Mouse (Mus musculus) adrenal gland, postnatal 4 days (tissue): Measurements from ENCODE around the gene Tppp2. TPM values are rescaled to one million over a fixed set of nuclear protein-coding genes. Genes with fewer than 3 reads are reported as not detected.

Experiments
- DNase-seq, 2 experiments: peaks; one replicate each; pipeline ENCODE4 v3.0.0; 2021 to 2022; ENCODE audit warnings: low spot score in 2 of 2, mixed read lengths in 2 of 2
- long read RNA-seq, 2 experiments: library from polyadenylated mRNA; stranded (forward); transcript quantifications; one replicate each; pipeline ENCODE4 v2.0.0; 2021
- total RNA-seq, 2 experiments: library from RNA; stranded (reverse); gene quantifications; 2 replicates each; pipeline ENCODE4 v1.2.3; 2021

The Tppp2 gene
- not detected for total RNA-seq
- long read RNA-seq, experiment 1, result 0 reads
- long read RNA-seq, experiment 2, result 0 reads

DNA sequence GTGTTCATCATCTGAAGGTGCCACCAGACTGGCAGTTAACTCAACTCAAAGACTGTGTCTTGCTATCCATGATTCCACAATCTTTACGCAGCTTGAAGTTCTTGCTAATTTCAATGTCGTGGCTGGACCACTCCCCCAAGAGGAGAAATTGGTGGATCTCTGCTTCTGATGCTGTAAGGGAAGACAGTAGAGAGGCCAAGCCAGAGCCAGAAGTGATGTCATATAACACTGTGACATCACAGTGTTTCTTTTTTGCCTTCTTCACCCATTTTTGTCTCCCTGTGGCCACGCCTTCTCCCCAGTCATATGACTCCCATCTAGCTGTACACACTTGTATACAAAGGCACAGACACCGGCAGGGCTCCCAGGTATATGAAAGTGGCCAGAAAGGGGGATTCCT is at the start of gene Tppp2:
TSS of gene Tppp2 (plus strand) at position 301 of the 400 bp plus-strand sequence.
- DNase-seq, result no peak

DNA sequence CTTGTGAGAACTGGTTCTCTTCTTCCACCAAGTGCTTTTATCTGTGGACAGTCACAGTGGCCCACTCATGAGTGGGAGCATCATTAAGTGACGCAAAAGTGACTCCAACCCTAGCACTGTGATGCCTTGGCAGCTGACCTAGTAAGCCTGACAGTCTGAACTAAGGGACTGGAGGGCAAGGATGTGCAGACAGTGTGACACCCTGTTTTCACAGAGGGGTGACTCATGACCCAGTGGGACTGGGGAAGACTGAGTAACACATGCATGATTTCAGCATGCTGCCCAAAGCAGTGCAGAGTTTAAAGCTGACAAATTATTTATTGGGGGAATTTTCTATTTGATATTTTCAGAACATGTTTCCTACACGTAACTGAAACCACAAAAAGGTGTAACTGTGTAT is 47.5 kb upstream of the Tppp2 start:
- DNase-seq, result no peak

DNA sequence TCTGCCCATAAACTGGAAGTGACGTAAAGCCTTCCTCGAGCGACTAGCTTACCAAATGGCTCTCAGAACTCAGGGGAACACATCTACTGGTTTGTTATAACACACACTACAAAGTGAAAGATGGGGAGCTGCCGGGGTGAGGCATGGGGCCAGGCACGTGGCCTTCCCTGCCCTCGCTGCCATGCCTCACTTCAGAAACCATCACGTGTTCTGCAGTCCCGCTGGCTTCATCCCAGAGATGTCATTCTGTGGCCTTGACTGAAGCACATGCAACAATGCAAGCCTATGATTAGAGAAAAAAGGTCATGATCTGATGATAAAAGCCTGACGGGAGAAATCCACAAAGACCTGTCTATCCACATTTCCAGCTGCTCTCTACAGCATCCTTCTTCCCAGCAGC is 46.5 kb upstream of the Tppp2 start:
- no peak for DNase-seq

DNA sequence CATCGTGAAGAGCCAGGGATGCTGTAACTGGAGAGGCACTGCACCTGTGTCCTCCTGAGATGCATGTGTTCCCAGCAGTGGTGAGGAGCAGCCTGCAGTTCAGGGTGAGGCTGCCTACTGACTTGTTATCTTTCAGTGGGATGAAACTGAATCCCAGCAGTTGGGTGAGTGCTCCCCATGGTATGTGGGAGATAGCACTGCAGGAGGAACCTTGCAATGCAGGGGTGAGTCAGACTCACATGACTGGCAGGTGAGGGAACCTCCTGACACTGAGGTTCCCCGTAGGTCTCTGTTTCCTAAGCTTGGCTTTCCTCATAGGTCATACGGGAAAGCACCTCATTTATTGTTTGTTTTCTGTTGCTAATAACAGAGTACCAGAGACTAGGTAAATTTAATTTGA is 40.7 kb upstream of the Tppp2 start:
- no peak for DNase-seq

DNA sequence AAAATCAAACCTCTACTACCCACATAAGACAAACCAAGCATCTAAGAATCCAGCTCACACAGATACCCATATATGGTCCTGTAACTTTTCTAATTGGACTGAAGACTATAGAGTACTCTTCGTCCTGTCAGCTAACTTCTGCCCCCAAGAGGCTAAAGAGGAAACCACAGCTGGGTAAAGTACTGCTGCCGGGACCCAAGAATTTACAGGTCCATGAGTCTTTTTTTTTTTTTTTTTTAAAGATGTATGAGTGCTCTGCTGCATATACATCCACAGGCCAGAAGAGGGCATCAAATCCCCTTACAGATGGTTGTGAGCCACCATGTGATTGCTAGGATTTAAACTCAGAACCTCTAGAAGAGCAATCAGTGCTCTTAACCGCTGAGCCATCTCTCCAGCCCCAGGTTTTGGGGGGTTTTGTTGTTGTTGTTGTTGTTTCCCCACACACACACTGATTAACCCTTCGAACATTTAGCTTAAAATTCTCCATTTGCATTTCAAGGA is 34.6 kb upstream of the Tppp2 start:
- peak in 1 of 2 experiments; percentile 54 for DNase-seq

DNA sequence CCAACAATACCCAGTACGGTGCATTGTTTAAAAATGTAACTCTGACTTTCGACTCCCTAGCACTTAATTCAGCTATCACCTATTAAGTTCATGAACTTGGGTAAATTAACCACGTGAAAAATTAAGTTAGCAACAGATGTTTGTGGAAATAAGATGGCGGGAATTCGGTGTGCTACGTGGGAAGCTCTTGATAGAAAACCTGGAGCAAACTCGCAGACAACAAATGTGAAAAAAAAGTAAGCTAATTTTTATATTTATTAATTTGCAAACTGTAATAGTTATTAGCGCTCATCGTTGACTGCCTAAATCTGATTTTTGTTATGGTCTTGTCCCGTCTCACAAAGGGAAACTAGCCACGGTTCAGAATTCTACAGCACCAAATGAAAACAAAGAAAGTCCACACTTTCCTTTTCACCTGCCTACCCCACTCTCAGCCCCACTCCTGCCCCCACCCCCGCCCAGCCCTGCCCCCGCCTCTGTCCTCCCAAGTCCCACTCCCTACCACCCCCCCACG is 34.1 kb upstream of the Tppp2 start:
- no peak for DNase-seq

DNA sequence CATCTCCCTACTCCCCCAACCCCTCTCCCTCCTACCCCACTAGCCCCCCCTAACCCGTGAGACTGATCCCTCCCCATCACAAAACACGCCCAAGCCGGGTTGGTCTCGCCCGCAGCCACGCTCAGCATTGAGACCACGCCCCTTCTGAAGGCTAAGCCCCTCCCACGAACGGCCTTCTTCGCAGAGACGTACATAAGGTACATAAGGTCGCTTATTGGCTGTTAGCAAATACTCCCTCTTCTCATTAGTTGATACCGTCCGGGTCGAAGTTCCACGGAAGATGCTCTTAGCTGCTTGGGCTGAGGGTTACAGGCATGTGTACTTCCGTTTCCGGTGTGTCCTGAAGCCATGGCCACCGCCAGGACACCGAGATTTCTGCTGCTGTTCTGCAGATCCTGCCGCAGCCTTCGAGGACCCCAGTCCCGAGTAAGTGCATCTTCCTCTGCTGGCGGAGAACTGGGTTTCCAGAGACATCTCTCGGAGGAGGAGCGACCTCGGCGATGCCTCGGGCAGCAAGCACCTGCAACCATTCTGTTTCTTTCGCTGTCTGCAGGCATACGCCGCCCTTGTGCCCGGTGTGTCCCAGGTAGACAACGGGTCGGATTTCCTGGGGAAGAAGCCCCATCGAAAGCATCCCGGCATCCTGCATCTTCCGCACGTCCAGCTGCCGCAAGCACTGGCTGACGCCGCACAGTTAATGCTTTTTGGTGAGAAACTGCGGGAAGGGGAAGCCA is 33.5 kb upstream of the Tppp2 start, which contains the start of gene Mettl17:
TSS of gene Mettl17 (plus strand) at position 245 of the 734 bp plus-strand sequence.
- peak; percentile 74 to 88 for DNase-seq

DNA sequence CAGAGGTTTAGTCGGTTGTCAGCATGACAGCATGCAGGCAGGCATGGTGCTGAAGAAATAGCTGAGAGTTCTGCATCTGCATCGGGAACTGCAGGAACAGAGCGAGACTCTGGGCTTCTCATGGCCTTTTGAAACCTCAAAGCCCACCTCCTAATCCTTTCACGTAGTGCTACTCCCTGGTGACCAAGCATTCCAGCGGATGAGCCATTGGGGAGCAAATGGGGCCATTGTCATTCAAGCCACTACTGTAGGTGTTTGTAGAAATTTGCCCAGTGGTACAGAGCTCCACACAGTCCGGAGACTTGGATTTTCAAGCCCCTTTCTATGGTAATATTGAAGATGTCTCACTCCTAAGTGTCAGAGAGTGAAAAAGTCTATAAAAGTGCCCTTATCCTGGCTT is 32.2 kb upstream of the Tppp2 start:
- DNase-seq, result no peak

DNA sequence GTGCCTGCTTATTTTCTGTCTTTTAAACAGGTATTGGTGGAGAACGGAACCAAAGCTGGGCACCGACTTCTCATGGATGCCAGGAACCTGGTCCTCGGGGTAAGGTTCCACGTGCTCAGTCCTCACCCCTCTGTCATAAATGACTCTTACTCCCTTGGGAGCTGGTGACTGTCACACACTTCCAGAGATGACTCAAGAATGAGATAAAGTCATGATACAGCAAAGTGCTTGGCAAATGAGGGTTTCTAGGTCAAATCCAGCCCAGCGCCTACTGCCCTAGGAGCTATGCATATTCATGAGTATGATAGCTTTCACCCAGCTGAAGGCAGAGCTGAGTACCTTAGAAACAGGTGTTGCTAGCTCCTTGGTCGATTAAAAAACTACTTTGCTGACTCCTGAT is 28.4 kb upstream of the Tppp2 start:
- DNase-seq, result no peak

DNA sequence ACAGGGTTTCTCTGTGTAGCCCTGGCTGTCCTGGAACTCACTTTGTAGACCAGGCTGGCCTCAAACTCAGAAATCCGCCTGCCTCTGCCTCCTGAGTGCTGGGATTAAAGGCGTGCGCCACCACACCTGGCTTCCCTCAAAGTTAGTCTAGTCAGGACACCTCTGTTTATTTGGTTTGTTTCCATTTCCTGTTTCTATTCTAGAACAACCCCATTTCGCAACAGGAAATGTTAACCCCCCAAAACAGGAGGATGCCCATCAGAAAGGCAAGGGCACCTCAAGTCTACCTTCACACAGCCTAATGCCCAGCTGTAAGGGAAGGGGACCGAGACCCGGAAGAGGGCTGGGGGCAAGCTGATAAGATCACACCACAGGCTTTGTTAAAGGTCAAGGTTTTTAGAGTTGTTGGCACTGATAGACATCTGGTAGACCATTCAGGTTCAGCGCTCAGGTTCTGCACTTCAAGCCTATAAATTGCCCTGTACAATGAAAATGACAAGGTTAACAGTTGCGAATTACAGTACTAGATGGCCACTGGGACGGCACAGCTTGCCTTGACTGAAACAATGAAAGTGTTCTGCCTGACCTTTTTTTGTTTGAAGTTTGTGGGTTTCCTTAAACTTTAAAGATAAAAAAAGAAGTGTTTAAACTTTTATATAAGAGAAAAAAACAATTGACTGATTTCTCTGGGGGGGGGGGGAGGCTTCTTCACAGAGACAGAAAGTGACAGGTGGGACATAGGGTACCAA is 25.9 kb upstream of the Tppp2 start, which contains the start of gene Slc39a2:
TSS of gene Slc39a2 (plus strand) at position 699 of the 749 bp plus-strand sequence.
- DNase-seq, result no peak

DNA sequence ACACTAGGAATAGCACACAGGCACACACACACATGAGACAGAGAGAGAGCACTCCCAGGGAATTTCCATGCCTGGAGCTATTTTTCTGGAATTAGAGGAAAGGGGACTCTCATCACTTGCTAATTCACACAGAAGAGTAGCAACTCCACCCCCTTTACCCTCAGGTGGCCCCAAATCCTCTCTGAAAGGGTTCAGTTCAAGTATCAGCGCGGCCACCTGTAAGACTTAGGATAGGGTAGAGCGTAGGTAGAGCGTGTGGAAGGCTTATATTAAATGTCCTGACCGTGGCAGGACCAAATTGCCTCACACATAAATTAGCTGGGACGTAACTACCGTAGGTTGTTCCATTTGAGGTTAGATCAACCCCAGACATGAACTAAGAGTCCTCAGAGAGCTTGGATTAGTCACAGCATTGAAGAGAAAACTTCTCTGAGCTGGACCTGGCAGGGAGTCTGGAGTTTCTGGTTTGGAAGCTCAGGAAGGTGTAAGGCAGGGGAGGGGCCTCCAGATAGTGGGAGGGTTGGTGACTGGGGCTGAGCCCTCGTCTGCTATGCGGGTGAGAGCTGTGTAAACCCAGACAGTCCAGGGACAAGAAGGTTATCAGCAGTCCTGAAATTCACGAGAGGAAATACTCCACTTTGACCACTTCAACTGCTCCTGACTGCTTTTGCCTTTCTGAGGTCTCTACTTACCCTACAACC is 25.0 kb upstream of the Tppp2 start:
- DNase-seq, result no peak

DNA sequence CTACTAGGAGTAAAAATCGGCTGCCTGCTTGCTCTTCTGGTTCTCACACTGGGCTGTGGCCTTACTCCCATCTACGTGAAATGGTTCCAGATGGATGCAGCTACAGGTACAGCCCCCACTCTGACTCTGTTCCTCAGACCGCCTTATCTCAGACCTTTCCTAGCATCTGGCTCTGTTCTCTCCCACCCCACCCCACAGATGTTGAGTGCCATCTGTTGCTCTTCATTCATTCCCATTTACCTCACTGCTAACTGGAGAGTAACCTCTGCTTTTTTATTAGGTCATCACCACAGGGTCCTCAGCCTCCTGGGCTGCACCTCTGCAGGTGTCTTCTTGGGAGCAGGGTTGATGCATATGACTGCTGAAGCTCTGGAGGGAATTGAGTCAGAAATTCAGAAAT is 24.4 kb upstream of the Tppp2 start:
- no peak for DNase-seq

DNA sequence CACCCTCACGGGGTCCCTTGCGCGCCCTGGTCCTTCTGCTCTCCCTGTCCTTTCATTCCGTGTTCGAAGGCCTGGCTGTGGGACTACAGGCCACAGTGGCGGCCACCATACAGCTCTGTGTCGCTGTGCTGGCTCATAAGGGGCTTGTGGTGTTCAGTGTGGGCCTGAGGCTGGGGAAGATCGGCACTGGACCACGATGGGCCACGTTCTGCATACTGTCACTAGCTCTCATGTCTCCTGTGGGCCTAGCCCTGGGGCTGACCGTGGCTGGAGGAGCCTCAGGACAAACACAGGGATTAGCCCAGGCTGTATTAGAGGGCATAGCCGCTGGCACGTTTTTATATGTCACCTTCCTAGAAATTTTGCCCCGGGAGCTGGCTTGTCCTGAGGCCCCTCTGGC is 23.2 kb upstream of the Tppp2 start:
- DNase-seq, result no peak

DNA sequence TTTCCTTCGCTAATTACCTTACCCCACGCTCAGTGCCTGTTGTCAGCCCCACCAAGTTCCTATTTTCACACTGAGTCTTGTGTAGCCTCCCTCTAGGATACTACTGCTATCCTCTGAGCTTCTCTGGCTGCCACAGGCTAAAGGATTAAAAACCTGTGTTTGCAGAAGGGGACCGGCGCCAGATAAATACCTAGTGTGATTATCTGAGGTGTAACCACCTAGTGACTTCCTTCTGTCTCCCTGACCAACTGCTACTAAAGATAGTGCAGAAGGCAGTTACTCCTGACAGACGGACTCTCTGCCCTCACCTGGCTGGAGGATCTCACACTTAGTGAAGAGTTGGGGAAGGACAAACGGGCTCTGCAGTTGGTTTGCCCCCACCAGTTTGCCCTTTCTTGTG is 22.2 kb upstream of the Tppp2 start:
- DNase-seq, result no peak

DNA sequence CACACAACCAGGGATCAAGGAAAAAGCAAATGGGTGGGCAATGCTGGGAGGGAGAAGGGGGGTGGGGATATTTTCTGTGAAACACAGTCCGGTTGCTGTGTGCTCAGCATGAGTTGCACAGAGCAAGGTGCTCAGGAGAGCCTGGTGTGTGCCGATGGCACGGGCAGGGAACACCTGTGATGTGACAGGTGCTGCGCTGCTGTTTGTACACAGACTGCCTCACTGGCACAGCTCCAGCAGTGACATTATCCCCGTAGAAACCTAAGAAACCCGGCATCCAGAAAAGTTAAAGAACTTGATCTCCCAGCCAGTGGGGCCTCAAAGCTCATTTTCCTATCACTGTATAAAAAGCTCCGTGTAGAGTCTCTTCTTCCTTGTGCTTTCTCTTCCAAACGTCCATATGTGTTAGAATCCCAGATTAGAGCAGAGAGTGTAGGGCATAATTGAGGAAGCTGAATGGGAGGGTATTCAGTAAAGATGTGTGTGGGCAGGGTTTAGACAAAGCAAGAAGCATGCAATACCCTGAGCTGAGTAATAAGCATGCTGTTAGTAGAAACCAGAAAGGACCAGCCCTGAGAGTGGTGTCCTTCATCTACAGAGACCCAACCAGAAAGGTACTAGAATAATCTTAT is 21.6 kb upstream of the Tppp2 start:
- no peak for DNase-seq

DNA sequence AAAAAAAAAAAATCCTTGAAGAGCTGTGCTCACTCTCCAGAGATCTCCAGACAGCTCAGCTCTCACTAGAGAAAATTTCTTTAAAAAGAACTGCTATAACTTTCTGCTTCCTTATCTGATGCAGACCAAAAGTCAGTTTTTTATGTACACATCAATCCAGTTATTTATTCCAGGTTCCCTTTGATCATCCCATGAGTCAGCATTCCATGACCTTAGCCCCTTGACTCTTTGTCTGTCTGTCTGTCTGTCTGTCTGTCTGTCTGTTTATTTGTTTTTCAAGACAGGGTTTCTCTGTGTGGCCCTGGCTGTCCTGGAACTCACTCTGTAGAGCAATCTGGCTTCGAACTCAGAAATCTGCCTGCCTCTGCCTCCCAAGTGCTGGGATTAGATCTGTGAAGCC is 18.9 kb upstream of the Tppp2 start:
- DNase-seq, result no peak

DNA sequence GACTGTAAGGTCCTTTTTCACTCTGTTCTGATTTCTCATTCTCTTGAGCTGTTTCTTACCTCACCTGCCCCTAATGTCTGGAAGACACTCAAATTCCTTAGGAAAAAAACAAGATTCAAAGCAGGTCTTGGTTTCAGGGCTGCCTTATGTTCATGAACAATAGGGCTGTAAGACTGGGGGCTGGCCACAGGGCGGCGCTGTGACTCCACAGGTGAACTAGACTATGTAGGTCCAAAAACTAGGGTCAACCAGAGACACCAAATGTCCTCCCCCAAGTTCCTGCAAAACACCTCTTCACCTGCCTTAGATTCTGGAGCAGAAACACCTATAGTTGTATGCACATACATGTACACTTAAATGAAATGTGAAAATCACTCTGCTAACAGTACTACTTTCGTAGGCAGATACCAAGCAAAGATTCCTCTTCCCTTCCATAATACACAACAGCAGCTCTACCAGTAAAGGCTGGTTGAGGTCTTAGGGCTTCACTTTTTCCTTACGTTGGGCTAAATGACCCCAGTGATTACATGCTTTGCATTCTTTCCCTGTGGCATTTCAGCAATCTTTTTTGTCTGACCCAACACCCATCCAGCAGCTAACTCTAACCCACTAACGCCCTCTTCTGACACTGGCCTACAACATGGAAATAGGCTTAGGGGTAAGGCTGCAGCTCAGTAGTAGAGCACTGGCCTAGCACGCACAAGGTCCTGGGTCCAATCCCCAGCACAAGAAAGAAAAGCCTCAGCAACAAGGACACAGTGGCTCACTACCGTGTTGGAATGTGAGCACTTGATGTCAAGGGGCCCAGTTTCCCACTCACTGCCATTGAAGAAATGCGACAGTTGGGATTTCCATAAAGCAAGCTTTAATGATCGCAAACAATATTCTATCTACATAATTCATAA is 15.2 kb upstream of the Tppp2 start:
- DNase-seq, result peak; percentile 50 to 63

DNA sequence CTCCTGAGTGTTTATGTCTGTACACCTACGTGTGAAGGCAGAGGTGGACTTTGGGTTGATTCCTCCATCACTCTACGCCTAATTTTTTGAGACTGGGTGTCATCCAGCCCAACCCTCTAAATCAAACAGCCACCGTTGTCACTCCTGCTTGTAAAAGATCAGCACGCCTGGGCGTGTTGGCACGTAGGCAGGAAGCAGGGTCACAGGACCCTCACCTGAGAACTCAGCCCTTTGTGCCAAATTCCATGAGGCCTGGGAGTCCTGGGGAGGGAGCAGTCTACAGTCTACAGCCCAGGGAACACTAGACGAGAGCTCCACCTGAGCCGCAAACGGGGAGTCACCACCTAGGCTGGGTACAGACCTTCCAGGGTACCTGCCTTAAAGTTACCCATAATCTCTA is 14.4 kb upstream of the Tppp2 start:
- no peak for DNase-seq

DNA sequence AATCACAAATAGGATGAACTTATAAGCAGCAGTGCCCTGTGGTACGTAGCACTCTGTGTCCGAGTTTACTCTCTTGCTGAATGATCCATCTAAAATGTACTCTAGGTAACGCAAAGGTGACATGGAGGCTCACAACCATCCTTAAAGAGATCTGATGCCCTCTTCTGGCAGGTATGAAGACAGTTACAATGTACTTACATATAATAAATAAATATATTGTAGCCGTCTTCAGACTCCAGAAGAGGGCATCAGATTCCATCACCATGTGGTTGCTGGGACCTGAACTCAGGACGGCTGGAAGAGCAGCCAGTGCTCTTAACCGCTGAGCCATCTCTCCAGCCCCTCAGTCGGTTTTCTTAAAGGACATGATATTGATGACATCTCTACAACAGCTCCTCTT is 13.5 kb upstream of the Tppp2 start:
- no peak for DNase-seq

DNA sequence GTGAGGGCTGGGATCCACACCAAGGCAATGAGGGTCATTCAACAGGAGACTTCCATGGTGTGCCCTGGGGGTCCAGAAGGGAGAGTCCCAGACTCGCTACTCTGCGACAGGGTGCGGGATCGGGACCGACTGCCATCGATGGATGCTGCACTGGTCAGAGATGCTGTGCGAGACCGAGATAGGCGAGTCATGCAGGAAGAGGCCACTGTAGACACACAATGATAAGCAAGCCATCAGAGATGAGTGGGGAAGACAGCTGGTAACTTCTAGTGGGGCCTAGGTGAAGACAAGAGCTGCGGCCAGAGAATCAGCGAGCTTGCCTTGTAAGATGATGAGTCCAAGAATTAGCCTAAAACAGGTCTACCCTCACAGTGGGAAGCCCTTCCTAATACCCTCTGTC is 12.1 kb upstream of the Tppp2 start:
- no peak for DNase-seq
